Mouse (Mus musculus): ENCODE results near the gene Commd4. TPM values are rescaled to one million over a fixed set of nuclear protein-coding genes. Genes with fewer than 3 reads are reported as not detected.

The Commd4 gene
- polyA plus RNA-seq (2014; fragmentation: Illumina TruSeq; extraction: RNeasy Lipid Tissue Mini Kit (QIAGEN cat#74804); ENCODE audit: low read depth, low replicate concordance): 8.0 TPM

GRCm38 (mm10) chr9:57158013-57158470 lies at the start of gene Commd4:
TSS of gene Commd4 (minus strand) at chr9:57158331.

GRCm38 (mm10) chr9:57148144-57148878 lies 9.8 kb downstream of the Commd4 start, which contains the start of gene Neil1:
TSS of gene Neil1 (minus strand) at chr9:57148305.

GRCm38 (mm10) chr9:57130577-57131433 lies 27.3 kb downstream of the Commd4 start, which contains the start of gene Man2c1:
TSS of gene Man2c1 (plus strand) at chr9:57130690.

Other genes with a start within 250 kb of the Commd4 start
- 2.6 TPM for gene Snx33, start 230.0 kb downstream of the Commd4 start, polyA plus RNA-seq (2014; fragmentation: Illumina TruSeq; extraction: RNeasy Lipid Tissue Mini Kit (QIAGEN cat#74804); ENCODE audit: low read depth, low replicate concordance)
- 43.3 TPM for gene Imp3, start 220.9 kb downstream of the Commd4 start, polyA plus RNA-seq (2014; fragmentation: Illumina TruSeq; extraction: RNeasy Lipid Tissue Mini Kit (QIAGEN cat#74804); ENCODE audit: low read depth, low replicate concordance)
- gene Snupn, start 207.5 kb downstream of the Commd4 start, polyA plus RNA-seq (2014; fragmentation: Illumina TruSeq; extraction: RNeasy Lipid Tissue Mini Kit (QIAGEN cat#74804); ENCODE audit: low read depth, low replicate concordance): 11.5 TPM
- gene Ptpn9, start 163.4 kb downstream of the Commd4 start, polyA plus RNA-seq (2014; fragmentation: Illumina TruSeq; extraction: RNeasy Lipid Tissue Mini Kit (QIAGEN cat#74804); ENCODE audit: low read depth, low replicate concordance): 46.5 TPM
- gene Sin3a, start 86.3 kb downstream of the Commd4 start, polyA plus RNA-seq (2014; fragmentation: Illumina TruSeq; extraction: RNeasy Lipid Tissue Mini Kit (QIAGEN cat#74804); ENCODE audit: low read depth, low replicate concordance): 30.1 TPM
- gene Man2c1, start 27.6 kb downstream of the Commd4 start, polyA plus RNA-seq (2014; fragmentation: Illumina TruSeq; extraction: RNeasy Lipid Tissue Mini Kit (QIAGEN cat#74804); ENCODE audit: low read depth, low replicate concordance): 19.7 TPM
- gene Neil1, start 10.0 kb downstream of the Commd4 start, polyA plus RNA-seq (2014; fragmentation: Illumina TruSeq; extraction: RNeasy Lipid Tissue Mini Kit (QIAGEN cat#74804); ENCODE audit: low read depth, low replicate concordance): 1.1 TPM
- not detected for gene Trcg1, start 78.2 kb upstream of the Commd4 start, polyA plus RNA-seq (2014; fragmentation: Illumina TruSeq; extraction: RNeasy Lipid Tissue Mini Kit (QIAGEN cat#74804); ENCODE audit: low read depth, low replicate concordance)
- gene 1700017B05Rik, start 104.3 kb upstream of the Commd4 start, polyA plus RNA-seq (2014; fragmentation: Illumina TruSeq; extraction: RNeasy Lipid Tissue Mini Kit (QIAGEN cat#74804); ENCODE audit: low read depth, low replicate concordance): 0.54 TPM